In the genomic region with DNA sequence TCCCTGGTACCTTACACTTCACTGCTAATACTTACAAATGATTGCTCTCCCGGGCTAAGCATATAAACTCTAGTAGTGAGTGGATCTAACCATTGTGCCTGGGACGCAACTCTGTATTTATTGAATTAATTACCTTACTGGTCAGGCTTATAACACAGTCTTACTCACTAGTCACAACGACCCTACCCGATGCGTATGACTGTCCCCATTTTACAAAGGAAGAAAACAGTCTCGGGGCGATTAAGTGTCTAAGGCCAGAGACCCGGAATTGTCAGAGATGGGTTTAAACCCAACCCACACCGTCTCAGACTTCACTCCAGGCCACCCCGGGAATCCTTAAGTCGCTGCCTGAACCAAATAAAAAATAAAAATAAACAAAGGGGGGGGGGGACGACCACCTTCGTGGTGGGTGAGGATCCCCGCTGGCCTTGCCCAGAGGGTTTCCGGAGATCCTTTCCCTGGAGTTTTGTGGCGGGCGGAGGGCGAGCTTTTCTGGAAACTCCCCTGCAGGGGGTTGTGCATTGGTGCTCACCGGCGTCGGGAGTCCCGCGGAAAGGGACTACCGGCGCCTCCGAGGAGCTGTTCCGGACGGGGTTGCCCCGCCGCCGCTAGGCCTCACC, we compare ENCODE assay signal across 8 mouse cellular contexts. TPM values are rescaled to one million over a fixed set of nuclear protein-coding genes. Genes with fewer than 3 reads are reported as not detected.
DNase-seq lines count a peak whose midpoint lies in the region; ATAC-seq and TF ChIP-seq lines count a peak whose summit lies in the region.

No protein-coding gene starts in this region.

- H3K9me3 ChIP-seq in forebrain, postnatal 0 days (ENCODE audit: low read length): no peaks in the 10 kb centered on the region
- H3K9me3 ChIP-seq in megakaryocyte, embryonic 14.5 days: no peaks in the 10 kb centered on the region

- peak overlapping the region; percentile 100 for H3K9ac ChIP-seq in forebrain, postnatal 0 days

- H3K4me1 ChIP-seq in forebrain, postnatal 0 days (ENCODE audit: insufficient read depth): peaks cover 6% of the 10 kb centered on the region; the same call in 1 of the 2 replicates
- peaks cover 26% of the 10 kb centered on the region for H3K4me1 ChIP-seq in megakaryocyte, embryonic 14.5 days

- peak overlapping the region; percentile 99 for H3K27ac ChIP-seq in layer of hippocampus, adult 2 months
- H3K27ac ChIP-seq in forebrain, postnatal 0 days (ENCODE audit: low read depth, low read length): peak overlapping the region; percentile 99

- DNase-seq in layer of hippocampus, adult 2 months (ENCODE audit: low spot score in 2 of 2): no peak
- no peak for DNase-seq in layer of hippocampus, adult 9-11 months
- DNase-seq in NIH3T3 (ENCODE audit: low read depth): peak; percentile 24
- peak; percentile 59 for DNase-seq in forebrain, postnatal 0 days
- DNase-seq in adrenal gland, postnatal 10 days: no peak
- no peak for DNase-seq in adrenal gland, adult 8-10 months

- WGBS in forebrain, postnatal 0 days: 3% methylated on average over 31 of the region's 31 CpGs

- peak; percentile 65 for ATAC-seq in forebrain, postnatal 0 days
- ATAC-seq in granulocyte monocyte progenitor cell, adult 5-6 weeks (replicated peaks; ENCODE audit: poor library complexity, severe bottlenecking): no peak

- H3K27me3 ChIP-seq in forebrain, postnatal 0 days (ENCODE audit: insufficient read depth, low read length): no peaks in the 10 kb centered on the region
- H3K27me3 ChIP-seq in megakaryocyte, embryonic 14.5 days (replicated peaks): peaks cover 1% of the 10 kb centered on the region

- peak overlapping the region; percentile 92 for H3K4me3 ChIP-seq in layer of hippocampus, adult 2 months
- peak overlapping the region; percentile 67 for H3K4me3 ChIP-seq in forebrain, postnatal 0 days (ENCODE audit: low read depth, low read length)
- H3K4me3 ChIP-seq in megakaryocyte, embryonic 14.5 days (replicated peaks): peak overlapping the region; percentile 96

- peaks cover 18% of the 10 kb centered on the region for H3K36me3 ChIP-seq in forebrain, postnatal 0 days (ENCODE audit: insufficient read depth)
- peaks cover 34% of the 10 kb centered on the region for H3K36me3 ChIP-seq in megakaryocyte, embryonic 14.5 days (replicated peaks; ENCODE audit: low read length)

- peak overlapping the region; percentile 76 for H3K4me2 ChIP-seq in forebrain, postnatal 0 days (ENCODE audit: low read depth)

- peak; percentile 17; the same call in 1 of the 2 replicates for TF ChIP-seq CTCF in layer of hippocampus, adult 2 months (conservative IDR thresholded peaks at IDR 0.05)
- TF ChIP-seq CTCF in forebrain, postnatal 0 days (IDR thresholded peaks at IDR 0.05; ENCODE audit: low read depth): no peak

RNA-seq across cellular contexts. Expression of a gene that starts 1.1 kb away (rescaled TPM):
- total RNA-seq in layer of hippocampus, adult 2 months (2021): 10 to 100 TPM; 55.8 to 62.3 TPM
- total RNA-seq in forebrain, postnatal 0 days (2014; rRNA removed): 116 and 156 TPM in 2 replicates
- polyA plus RNA-seq in forebrain, postnatal 0 days (2015; fragmentation: Nextera tagmentation; extraction: Ambion mirVana): 227 and 228 TPM in 2 replicates
- 24.2 and 370 TPM in 2 replicates for polyA plus RNA-seq in megakaryocyte, embryonic 14.5 days (2012; ENCODE audit: insufficient read depth, low replicate concordance)
- total RNA-seq in adrenal gland, postnatal 10 days (2021): 10 to 100 TPM; 53.6 to 64.9 TPM
- total RNA-seq in adrenal gland, adult 8-10 months (2022): 10 to 100 TPM; 48.9 to 69.5 (median 57.2) TPM
- 91.7 and 118 TPM in 2 replicates for total RNA-seq in granulocyte monocyte progenitor cell, adult 5-6 weeks (2014; fragmentation: Nextera tagmentation)
- total RNA-seq in granulocyte monocyte progenitor cell, adult 5-6 weeks (2017): 256 and 293 TPM in 2 replicates

RNA-seq across cellular contexts. Expression of a gene that starts 14.1 kb away (rescaled TPM):
- 10 to 100 TPM; 24.8 to 29.5 TPM for total RNA-seq in layer of hippocampus, adult 2 months (2021)
- total RNA-seq in forebrain, postnatal 0 days (2014; rRNA removed): 6.5 and 7.4 TPM in 2 replicates
- polyA plus RNA-seq in forebrain, postnatal 0 days (2015; fragmentation: Nextera tagmentation; extraction: Ambion mirVana): 4.8 and 8.7 TPM in 2 replicates
- not detected in 2 replicates for polyA plus RNA-seq in megakaryocyte, embryonic 14.5 days (2012; ENCODE audit: insufficient read depth, low replicate concordance)
- 1 to 10 TPM; 1.8 to 3.3 TPM for total RNA-seq in adrenal gland, postnatal 10 days (2021)
- 1 to 10 TPM; 1.6 to 3.5 (median 2.2) TPM for total RNA-seq in adrenal gland, adult 8-10 months (2022)
- not detected in 2 replicates for total RNA-seq in granulocyte monocyte progenitor cell, adult 5-6 weeks (2014; fragmentation: Nextera tagmentation)
- total RNA-seq in granulocyte monocyte progenitor cell, adult 5-6 weeks (2017): not detected in 2 replicates

RNA-seq across cellular contexts. Expression of a gene that starts 55.3 kb away (rescaled TPM):
- not detected for total RNA-seq in layer of hippocampus, adult 2 months (2021)
- total RNA-seq in forebrain, postnatal 0 days (2014; rRNA removed): 0.15 TPM in 1 of 2 replicates, not detected in the other
- polyA plus RNA-seq in forebrain, postnatal 0 days (2015; fragmentation: Nextera tagmentation; extraction: Ambion mirVana): 0.08 TPM in 2 replicates
- polyA plus RNA-seq in megakaryocyte, embryonic 14.5 days (2012; ENCODE audit: insufficient read depth, low replicate concordance): not detected in 2 replicates
- total RNA-seq in adrenal gland, postnatal 10 days (2021): not detected
- total RNA-seq in adrenal gland, adult 8-10 months (2022): not detected
- total RNA-seq in granulocyte monocyte progenitor cell, adult 5-6 weeks (2014; fragmentation: Nextera tagmentation): not detected in 2 replicates
- total RNA-seq in granulocyte monocyte progenitor cell, adult 5-6 weeks (2017): not detected in 2 replicates

Comparison
In these comparisons a context has a peak if more than half of its experiments do, and no peak if none do; other contexts are left out.
1. DNase-seq: peak in NIH3T3 (single experiment) and forebrain, postnatal 0 days (single experiment); none in layer of hippocampus, adult 2 months (0 of 2), layer of hippocampus, adult 9-11 months (single experiment), adrenal gland, postnatal 10 days (single experiment) and adrenal gland, adult 8-10 months (single experiment).
2. Peak in every context shown above with its lines, with median percentiles within 50 percentile points of each other: H3K4me3 ChIP-seq.